Mouse (Mus musculus) CH12.LX (cell line): Measurements from ENCODE around the gene Grap2. TPM values are rescaled to one million over a fixed set of nuclear protein-coding genes. Genes with fewer than 3 reads are reported as not detected.

Source experiments
- DNase-seq: peaks from one replicate; pipeline ENCODE4 v3.0.0-alpha.2; 2013; ENCODE audit errors: extremely low read depth
- H3K27ac ChIP-seq: 2 replicates; pipeline ENCODE4 v1.5.1; 2012; ENCODE audit warnings: low read depth, mild to moderate bottlenecking, control low read depth, moderate library complexity; ENCODE audit not compliant: insufficient read depth
- H3K27me3 ChIP-seq: replicated peaks from 2 replicates; pipeline ENCODE3; 2012; ENCODE audit warnings: inconsistent platforms
- H3K36me3 ChIP-seq, 2 experiments: replicated peaks in 1 of 2; 2 replicates each; pipeline versions ENCODE3 to v1.6.1; 2012; ENCODE audit warnings: inconsistent platforms in 1 of 2, low read length in 1 of 2, mild to moderate bottlenecking in 1 of 2, mixed read lengths in 1 of 2, moderate library complexity in 1 of 2; ENCODE audit not compliant: control insufficient read depth in 1 of 2, insufficient read depth in 1 of 2
- H3K4me1 ChIP-seq, 2 experiments: 2 replicates each; pipeline ENCODE4 v1.6.1; 2012; ENCODE audit warnings: inconsistent platforms in 1 of 2, moderate library complexity in 1 of 2; ENCODE audit not compliant: insufficient read depth in 2 of 2, control insufficient read depth in 1 of 2
- H3K4me2 ChIP-seq: 2 replicates; pipeline ENCODE4 v1.6.1; 2012; ENCODE audit warnings: low read depth, mild to moderate bottlenecking, control low read depth; ENCODE audit not compliant: poor library complexity, insufficient read depth, severe bottlenecking
- H3K4me3 ChIP-seq, 3 experiments: fragments of 150-350 bp in 1 of 3; sonication (generic) in 1 of 3; replicated peaks in 1 of 3; 2 replicates each; pipeline versions ENCODE3 to v1.5.1; 2011 to 2012; ENCODE audit warnings: low read depth in 2 of 3, low read length in 2 of 3, mild to moderate bottlenecking in 2 of 3, moderate library complexity in 2 of 3, control low read depth in 1 of 3, improper control_type of control experiment in 1 of 3, inconsistent platforms in 1 of 3, mixed read lengths in 1 of 3; ENCODE audit not compliant: poor library complexity in 1 of 3
- H3K79me2 ChIP-seq: replicated peaks from 2 replicates; pipeline ENCODE4 v1.6.1; 2012; ENCODE audit warnings: mild to moderate bottlenecking, moderate library complexity; ENCODE audit not compliant: control insufficient read depth, poor library complexity, insufficient read depth, severe bottlenecking; ENCODE audit errors: extremely low read depth
- H3K9ac ChIP-seq: 2 replicates; pipeline ENCODE4 v1.6.1; 2012; ENCODE audit warnings: low read depth, mild to moderate bottlenecking, control low read depth, moderate library complexity; ENCODE audit not compliant: insufficient read depth
- H3K9me3 ChIP-seq: replicated peaks from 2 replicates; pipeline ENCODE3; 2012; ENCODE audit warnings: low read length, inconsistent platforms, mixed read lengths
- BHLHE40 ChIP-seq: IDR thresholded peaks from 2 replicates; pipeline ENCODE4 v1.6.1; 2011; ENCODE audit warnings: mild to moderate bottlenecking, low read depth, low read length, improper control_type of control experiment
- CHD1 ChIP-seq: IDR thresholded peaks from 2 replicates; pipeline ENCODE4 v1.6.1; 2012; ENCODE audit warnings: low read depth, low read length, improper control_type of control experiment, inconsistent platforms
- CHD2 ChIP-seq: IDR thresholded peaks from 2 replicates; pipeline ENCODE4 v1.6.1; 2011; ENCODE audit warnings: low read length, improper control_type of control experiment
- CTCF ChIP-seq, 2 experiments: IDR thresholded peaks in 1 of 2; conservative IDR thresholded peaks in 1 of 2; 2 replicates each; pipeline ENCODE4 v1.5.1; 2011 to 2012; ENCODE audit warnings: low read depth in 2 of 2, low read length in 2 of 2, improper control_type of control experiment in 1 of 2, inconsistent platforms in 1 of 2, mild to moderate bottlenecking in 1 of 2, moderate library complexity in 1 of 2
- ELF1 ChIP-seq: IDR thresholded peaks from 2 replicates; pipeline ENCODE4 v1.6.1; 2014; ENCODE audit warnings: low read depth, mild to moderate bottlenecking, inconsistent platforms, low read length, improper control_type of control experiment
- ETS1 ChIP-seq: conservative IDR thresholded peaks from 2 replicates; pipeline ENCODE4 v1.6.1; 2012; ENCODE audit warnings: low read depth, mild to moderate bottlenecking, inconsistent platforms, low read length, improper control_type of control experiment, moderate library complexity
- HCFC1 ChIP-seq: IDR thresholded peaks from 2 replicates; pipeline ENCODE4 v1.6.1; 2012; ENCODE audit warnings: low read depth, mild to moderate bottlenecking, inconsistent platforms, low read length, improper control_type of control experiment
- IRF4 ChIP-seq: IDR thresholded peaks from 2 replicates; pipeline ENCODE4 v1.6.1; 2014; ENCODE audit warnings: low read depth, mild to moderate bottlenecking, inconsistent platforms, low read length, improper control_type of control experiment
- JUN ChIP-seq: IDR thresholded peaks from 2 replicates; pipeline ENCODE4 v1.6.1; 2011; ENCODE audit warnings: low read depth, mild to moderate bottlenecking, low read length, improper control_type of control experiment, moderate library complexity; ENCODE audit not compliant: insufficient read depth
- JUND ChIP-seq: conservative IDR thresholded peaks from 2 replicates; pipeline ENCODE4 v1.6.1; 2011; ENCODE audit warnings: low read depth, low read length, improper control_type of control experiment
- MAFK ChIP-seq: IDR thresholded peaks from 2 replicates; pipeline ENCODE4 v1.6.1; 2011; ENCODE audit warnings: low read length, improper control_type of control experiment; ENCODE audit not compliant: insufficient replicate concordance
- MAX ChIP-seq: IDR thresholded peaks from 2 replicates; pipeline ENCODE4 v1.6.1; 2011; ENCODE audit warnings: low read length, improper control_type of control experiment
- MEF2A ChIP-seq: IDR thresholded peaks from 2 replicates; pipeline ENCODE4 v1.6.1; 2014; ENCODE audit warnings: low read depth, mild to moderate bottlenecking, inconsistent platforms, low read length, improper control_type of control experiment, borderline replicate concordance
- MYC ChIP-seq: IDR thresholded peaks from 2 replicates; pipeline ENCODE4 v1.6.1; 2011; ENCODE audit warnings: low read depth, mild to moderate bottlenecking, improper control_type of control experiment, low read length
- NRF1 ChIP-seq: IDR thresholded peaks from 2 replicates; pipeline ENCODE4 v1.6.1; 2014; ENCODE audit warnings: low read depth, mild to moderate bottlenecking, inconsistent platforms, low read length, improper control_type of control experiment, moderate library complexity
- PAX5 ChIP-seq: IDR thresholded peaks from 2 replicates; pipeline ENCODE4 v1.6.1; 2012; ENCODE audit warnings: low read length, inconsistent platforms, mixed read lengths
- POLR2AphosphoS2 ChIP-seq: IDR thresholded peaks from 2 replicates; pipeline ENCODE4 v1.6.1; 2011; ENCODE audit warnings: low read depth, low read length, improper control_type of control experiment
- RAD21 ChIP-seq: IDR thresholded peaks from 2 replicates; pipeline ENCODE4 v1.6.1; 2011; ENCODE audit warnings: low read depth, mild to moderate bottlenecking, low read length, improper control_type of control experiment, moderate library complexity
- RCOR1 ChIP-seq: conservative IDR thresholded peaks from 2 replicates; pipeline ENCODE4 v1.6.1; 2012; ENCODE audit warnings: low read depth, mild to moderate bottlenecking, inconsistent platforms, low read length, improper control_type of control experiment
- SIN3A ChIP-seq: IDR thresholded peaks from 2 replicates; pipeline ENCODE4 v1.6.1; 2012; ENCODE audit warnings: low read length, improper control_type of control experiment, inconsistent platforms
- SMC3 ChIP-seq: IDR thresholded peaks from 2 replicates; pipeline ENCODE4 v1.6.1; 2011; ENCODE audit warnings: low read depth, low read length, improper control_type of control experiment
- TCF12 ChIP-seq: IDR thresholded peaks from 2 replicates; pipeline ENCODE4 v1.6.1; 2014; ENCODE audit warnings: low read depth, mild to moderate bottlenecking, inconsistent platforms, low read length, improper control_type of control experiment
- UBTF ChIP-seq: IDR thresholded peaks from 2 replicates; pipeline ENCODE4 v1.6.1; 2012; ENCODE audit warnings: low read depth, mild to moderate bottlenecking, inconsistent platforms, low read length, improper control_type of control experiment, moderate library complexity
- USF2 ChIP-seq: conservative IDR thresholded peaks from 2 replicates; pipeline ENCODE4 v1.6.1; 2011; ENCODE audit warnings: low read depth, low read length, improper control_type of control experiment
- ZC3H11A ChIP-seq: IDR thresholded peaks from 2 replicates; pipeline ENCODE4 v1.6.1; 2012; ENCODE audit warnings: low read depth, mild to moderate bottlenecking, inconsistent platforms, low read length, improper control_type of control experiment
- ZKSCAN1 ChIP-seq: IDR thresholded peaks from 2 replicates; pipeline ENCODE4 v1.6.1; 2012; ENCODE audit warnings: low read depth, inconsistent platforms, low read length, improper control_type of control experiment, borderline replicate concordance
- dilution Hi-C: fragments of 300-500 bp; cut with MboI; formaldehyde crosslinking; loops from 2 replicates; pipeline ENCODE4 v1.14.3; 2020; ENCODE audit warnings: low sequenced_read_pairs; ENCODE audit not compliant: extremely low pct_unique_long_range_greater_than_20kb, extremely low pct_ligation_motif_present
- in situ Hi-C: fragments of 300-500 bp; cut with MboI; formaldehyde crosslinking; loops from 3 replicates; pipeline ENCODE4 v1.14.3; 2019; ENCODE audit warnings: low sequenced_read_pairs, low pct_ligation_motif_present, low pct_unique_long_range_greater_than_20kb, mixed read lengths
- polyA plus RNA-seq: library from polyadenylated mRNA; unstranded; fragments of >175 nt; gene quantifications from 2 replicates; pipeline ENCODE4 v1.2.1, GENCODE M21; 2012; ENCODE audit warnings: low read depth; ENCODE audit not compliant: insufficient read length
- total RNA-seq, 2 experiments: library from RNA; depleted of rRNA; stranded (reverse); fragments of 300-350 nt in 1 of 2; fragments of >200 nt in 1 of 2; gene quantifications; 2 replicates each; pipeline ENCODE4 v1.2.3; 2012 to 2014

Grap2 gene
- total and polyA plus RNA-seq, 3 experiments: 1.5 to 6.2 (median 5.0) TPM

GRCm38 (mm10) chr15:80685603-80685895 lies 113.2 kb downstream of the Grap2 start:
- Histone ChIP-seq H3K79me2 (no peaks in the 10 kb centered on the region), H3K27me3 (no peaks in the 10 kb centered on the region), H3K36me3 (no peaks in the 10 kb centered on the region), H3K27ac (no peak overlapping the region), H3K4me3 (no peak overlapping the region), H3K9ac (no peak overlapping the region), H3K9me3 (no peaks in the 10 kb centered on the region), H3K4me1 (peaks cover 14 to 47% of the 10 kb centered on the region in 2 experiments), H3K4me2 (no peak overlapping the region)
- in situ Hi-C loops (no loop called here), dilution Hi-C loops (no loop called here)
- DNase-seq: no peak
- TF ChIP-seq UBTF (no peak), RAD21 (no peak), BHLHE40 (no peak), CHD2 (no peak), MYC (no peak), ETS1 (no peak), TCF12 (no peak), PAX5 (no peak), RCOR1 (no peak), USF2 (no peak), MAX (no peak), MEF2A (no peak), CTCF (conservative IDR thresholded peaks at IDR 0.05 in 1 of 2, IDR thresholded peaks at IDR 0.05 in 1 of 2; ENCODE audit: low read depth in 2 of 2, low read length in 2 of 2) (no peak), MAFK (no peak), POLR2AphosphoS2 (no peak)

GRCm38 (mm10) chr15:80688536-80688935 lies 116.1 kb downstream of the Grap2 start:
- TF ChIP-seq NRF1: no peak

GRCm38 (mm10) chr15:80693492-80693891 lies 121.1 kb downstream of the Grap2 start:
- in situ Hi-C loops: loop anchor here (10.0 kb wide), 1 partner anchor 199 kb away; no protein-coding TSS in a partner anchor
- Histone ChIP-seq H3K27me3 (no peaks in the 10 kb centered on the region), H3K9ac (no peak overlapping the region), H3K27ac (no peak overlapping the region), H3K4me1 (peaks cover 4 to 59% of the 10 kb centered on the region in 2 experiments), H3K36me3 (no peaks in the 10 kb centered on the region), H3K9me3 (peaks cover 5% of the 10 kb centered on the region), H3K4me2 (no peak overlapping the region), H3K79me2 (no peaks in the 10 kb centered on the region), H3K4me3 (no peak overlapping the region)
- dilution Hi-C loops: no loop called here
- DNase-seq: no peak
- TF ChIP-seq HCFC1 (no peak), SMC3 (no peak), JUN (no peak), CTCF (conservative IDR thresholded peaks at IDR 0.05 in 1 of 2, IDR thresholded peaks at IDR 0.05 in 1 of 2; ENCODE audit: low read depth in 2 of 2, low read length in 2 of 2) (no peak), MEF2A (no peak), ELF1 (no peak), CHD1 (no peak), ZKSCAN1 (no peak), ZC3H11A (no peak), MAX (no peak), JUND (no peak), IRF4 (no peak), POLR2AphosphoS2 (no peak), SIN3A (no peak)

More at GRCm38 (mm10) chr15:80688536-80688935, 116.1 kb downstream of the Grap2 start:
- DNase-seq: no peak
- H3K27me3 ChIP-seq: no peaks in the 10 kb centered on the region
- dilution Hi-C loops: no loop called here
- H3K9ac ChIP-seq: no peak overlapping the region
- H3K79me2 ChIP-seq: no peaks in the 10 kb centered on the region
- peaks cover 0 to 44% of the 10 kb centered on the region in 2 experiments; a peak in 2 of 4 replicates for H3K4me1 ChIP-seq
- no peak overlapping the region for H3K4me3 ChIP-seq
- no peaks in the 10 kb centered on the region for H3K9me3 ChIP-seq
- in situ Hi-C loops: no loop called here
- H3K36me3 ChIP-seq: no peaks in the 10 kb centered on the region
- no peak overlapping the region for H3K4me2 ChIP-seq
- no peak overlapping the region for H3K27ac ChIP-seq
